Mouse (Mus musculus) inflammation-experienced regulatory T-cells, adult 6 months (primary cell): ENCODE measurements around the gene Syt11. TPM values are rescaled to one million over a fixed set of nuclear protein-coding genes. Genes with fewer than 3 reads are reported as not detected.
"Not testable (repeated sequence)": the region's sequence is repeated elsewhere in the genome, so short reads cannot be mapped to it uniquely, and the experiment has no call there.

ENCODE experiments used
- ATAC-seq: one replicate; pipeline ENCODE4 v1.8.0; 2017
- polyA plus RNA-seq, 3 experiments: library from polyadenylated mRNA; unstranded; fragments of 100-300 nt; shearing (Covaris generic); gene quantifications; one replicate each; pipeline ENCODE4 v1.2.1; 2017

Syt11 gene
- polyA plus RNA-seq, 3 experiments from 2014 or later: 105 to 132 (median 111) TPM

DNA sequence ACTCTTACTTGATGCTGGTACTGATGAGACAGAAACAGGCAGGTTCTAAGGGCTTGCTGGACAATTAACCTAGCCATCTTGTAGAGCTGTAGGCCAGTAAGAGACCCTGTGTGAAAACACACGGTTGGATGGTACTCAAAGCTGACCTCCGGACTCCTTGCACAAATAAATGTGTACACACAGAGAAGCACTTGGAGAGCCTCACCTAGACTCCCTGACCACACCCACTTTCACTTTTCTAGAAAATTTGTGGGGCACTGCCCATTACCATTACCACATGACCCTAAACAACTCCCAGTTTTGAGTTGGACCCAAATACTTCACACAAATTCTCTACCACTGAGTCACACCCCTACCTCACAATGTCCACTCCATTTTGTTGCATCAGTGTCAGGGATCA, 38.4 kb downstream of the Syt11 start:
- ATAC-seq: no peak

DNA sequence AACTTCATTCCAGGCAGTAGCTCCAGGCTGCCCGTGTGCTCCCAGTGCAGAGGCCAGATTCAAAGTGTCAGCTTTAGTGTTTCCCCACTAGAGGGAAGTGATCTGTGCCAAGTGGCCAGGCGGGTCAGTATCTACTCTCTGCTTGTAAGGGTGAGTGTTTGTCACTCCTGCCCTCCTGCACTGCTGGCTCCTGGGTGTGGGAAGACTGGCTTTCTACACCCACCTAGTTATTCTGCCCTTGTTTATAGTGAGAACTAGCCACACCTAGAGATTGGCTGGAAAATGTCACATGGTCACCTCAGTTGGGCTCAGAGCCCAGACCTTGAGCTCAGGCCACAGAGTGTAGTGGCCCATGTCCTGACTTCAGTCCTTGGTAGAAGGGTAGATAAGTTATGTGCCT, 55.9 kb downstream of the Syt11 start:
- ATAC-seq: no peak

DNA sequence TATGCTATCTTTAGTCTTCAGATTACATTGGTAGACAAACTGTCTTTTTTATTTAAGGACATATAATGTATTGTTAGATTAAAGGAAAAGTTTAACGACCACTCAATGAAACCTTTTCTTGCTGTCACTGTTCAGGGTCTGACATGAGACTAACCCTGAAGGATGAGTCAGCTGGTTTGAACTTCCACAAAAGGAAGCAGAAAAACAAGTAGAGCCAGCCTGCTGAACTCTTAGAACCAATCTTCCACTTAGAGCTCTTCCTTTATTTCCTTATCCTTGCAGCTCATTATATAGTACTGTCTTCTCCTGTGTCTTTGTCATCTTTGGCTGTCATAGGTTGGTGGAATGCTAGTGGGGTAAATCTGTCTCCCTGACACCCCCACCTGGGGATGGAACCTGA, 57.1 kb downstream of the Syt11 start:
- ATAC-seq: no peak

DNA sequence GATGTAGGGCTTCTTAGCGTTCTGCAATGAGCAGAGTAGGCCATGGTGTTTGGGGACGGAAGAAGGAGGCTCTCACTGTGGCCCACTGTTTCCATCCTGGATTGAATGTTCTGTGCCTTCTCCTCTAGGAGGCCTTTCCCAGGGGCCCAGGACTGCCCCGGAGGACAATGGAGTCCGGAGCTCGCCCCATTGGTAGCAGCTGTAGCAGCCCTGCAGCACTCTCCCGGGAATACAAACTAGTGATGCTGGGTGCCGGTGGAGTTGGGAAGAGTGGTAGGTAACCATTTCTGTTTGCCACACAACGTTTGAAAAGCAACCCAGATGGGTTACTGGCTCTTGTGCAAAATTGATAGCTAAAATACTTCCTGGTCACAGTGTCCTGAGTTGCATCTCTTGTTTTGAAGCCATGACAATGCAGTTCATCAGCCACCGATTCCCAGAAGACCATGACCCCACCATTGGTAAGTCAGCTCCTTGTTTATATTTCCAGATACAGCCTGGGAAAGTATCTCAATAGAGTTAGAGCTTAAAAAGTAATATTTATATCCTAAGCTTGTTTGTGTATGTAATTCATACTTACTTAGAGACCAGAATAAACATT, 57.7 kb downstream of the Syt11 start:
- peak; percentile 35 for ATAC-seq

DNA sequence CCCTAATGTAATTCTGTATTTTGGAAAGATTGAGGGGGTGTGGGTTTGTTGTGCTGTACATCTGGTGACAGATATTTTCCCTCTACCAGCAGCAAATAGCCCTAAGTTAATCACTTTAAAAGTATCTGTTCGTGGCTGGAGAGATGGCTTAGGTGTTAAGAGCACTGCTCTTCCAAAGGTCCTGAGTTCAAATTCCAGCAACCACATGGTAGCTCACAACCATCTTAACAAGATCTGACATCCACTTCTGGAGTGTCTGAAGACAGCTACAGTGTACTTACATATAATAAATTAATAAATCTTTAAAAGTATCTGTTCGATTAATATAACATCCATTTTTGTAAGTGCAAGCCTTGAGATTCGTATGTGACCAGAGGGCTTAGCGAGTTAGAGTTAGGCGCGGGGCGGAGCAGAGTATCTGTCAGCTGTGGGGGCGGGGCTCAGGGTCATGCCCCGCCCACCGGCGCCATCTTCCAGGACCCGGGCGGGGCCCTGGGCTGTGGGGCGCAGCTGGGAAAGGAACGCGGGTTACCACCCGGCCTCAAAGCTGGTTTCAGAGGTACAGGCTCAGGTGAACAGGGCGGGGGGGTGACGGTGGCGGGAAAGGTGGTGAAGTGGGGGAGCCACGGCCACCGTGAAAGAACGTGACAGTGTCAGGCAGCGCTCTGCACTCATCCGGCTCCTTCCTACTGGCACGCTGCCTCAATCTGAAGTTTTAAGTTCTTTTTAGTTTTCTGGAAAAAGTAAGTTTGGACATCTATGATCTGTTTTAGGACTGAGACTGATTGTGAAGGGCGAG, 58.4 kb downstream of the Syt11 start, which contains the start of gene Rit1:
Gene Rit1 (plus strand): TSS at position 440 of the 799 bp plus-strand sequence.
- peak; percentile 91 for ATAC-seq

DNA sequence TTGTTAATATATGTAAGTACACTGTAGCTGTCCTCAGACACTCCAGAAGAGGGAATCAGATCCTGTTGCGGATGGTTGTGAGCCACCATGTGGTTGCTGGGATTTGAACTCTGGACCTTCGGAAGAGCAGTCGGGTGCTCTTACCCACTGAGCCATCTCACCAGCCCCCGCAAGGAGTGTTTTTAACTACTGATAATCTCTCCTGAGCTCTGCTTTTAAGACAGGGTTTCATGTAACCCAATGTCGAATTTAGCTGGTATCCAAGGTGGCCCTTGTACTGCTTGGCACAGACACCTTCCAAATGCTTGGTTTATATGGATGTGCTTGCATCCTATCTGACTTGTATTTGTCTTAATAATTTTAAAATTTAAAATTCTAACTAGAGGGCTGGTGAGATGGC, 59.2 kb downstream of the Syt11 start:
- not testable (repeated sequence) for ATAC-seq

DNA sequence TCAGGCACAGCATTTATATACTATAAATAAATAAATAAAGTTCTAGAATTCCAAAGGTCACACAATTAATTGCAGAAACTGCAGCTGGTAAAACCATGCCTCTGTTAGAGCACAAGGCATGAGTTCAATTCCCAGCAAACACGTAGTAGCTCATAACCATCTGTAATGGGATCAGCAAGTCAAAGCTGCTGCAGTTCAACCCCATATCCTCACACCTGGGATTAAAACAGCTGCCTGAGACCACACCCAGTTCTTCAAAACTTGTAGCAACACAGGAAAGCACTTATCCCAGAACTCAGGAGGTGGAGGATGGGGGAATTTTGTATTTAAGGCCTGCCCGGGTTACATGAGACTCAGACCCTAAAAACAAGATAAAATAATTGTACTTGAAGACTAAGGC, 60.2 kb downstream of the Syt11 start:
- ATAC-seq: no peak

DNA sequence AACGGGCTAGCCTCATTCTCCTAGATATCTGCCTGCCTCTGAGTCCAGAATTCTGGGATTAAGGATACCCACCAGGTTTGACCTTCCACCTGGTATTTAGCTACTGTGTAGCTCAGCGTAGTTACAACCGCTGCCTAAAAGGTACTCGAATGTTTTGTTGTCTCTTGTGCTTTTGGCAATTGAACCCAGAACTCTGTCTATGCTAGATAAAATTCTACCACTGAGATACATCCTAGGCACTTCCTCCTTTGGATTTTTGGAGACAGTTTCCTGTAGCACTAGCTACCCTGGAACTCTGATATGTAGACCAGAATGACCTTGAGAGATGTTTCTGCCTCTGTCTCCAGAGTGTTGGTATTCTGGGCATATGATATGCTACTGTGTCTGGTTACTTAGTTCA, 61.3 kb downstream of the Syt11 start:
- ATAC-seq: no peak

DNA sequence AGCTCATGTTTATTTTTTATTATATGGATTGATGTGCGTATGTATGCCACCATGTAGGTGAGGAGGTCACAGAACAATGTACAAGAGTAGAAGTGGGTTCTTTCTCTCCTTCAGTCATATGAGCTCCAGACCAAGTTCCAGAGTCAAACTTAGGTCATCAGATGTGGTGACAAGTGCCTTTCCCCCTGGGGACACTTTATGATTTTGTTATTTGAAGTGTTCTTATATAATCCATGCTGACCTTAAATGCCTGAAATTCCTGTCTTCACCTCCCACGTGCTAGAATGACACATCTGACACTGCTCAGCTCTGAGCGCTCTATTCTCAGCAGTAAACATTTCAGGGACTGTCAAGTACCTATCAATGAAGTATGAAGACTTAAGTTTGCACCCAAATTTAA, 73.7 kb downstream of the Syt11 start:
- no peak for ATAC-seq

DNA sequence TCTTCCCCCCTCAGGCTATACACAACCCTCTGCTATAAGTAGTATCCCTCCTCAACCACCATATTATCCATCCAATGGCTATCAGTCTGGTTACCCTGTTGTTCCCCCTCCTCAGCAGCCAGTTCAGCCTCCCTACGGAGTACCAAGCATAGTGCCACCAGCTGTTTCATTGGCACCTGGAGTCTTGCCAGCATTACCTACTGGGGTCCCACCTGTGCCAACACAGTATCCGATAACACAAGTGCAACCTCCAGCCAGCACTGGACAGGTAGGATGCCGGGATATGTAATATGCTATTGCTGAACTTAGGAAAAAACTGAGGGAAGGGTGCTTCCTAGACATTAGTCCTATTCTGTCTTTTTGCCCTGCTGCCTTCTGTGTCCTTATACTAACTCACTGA, 74.7 kb downstream of the Syt11 start:
- no peak for ATAC-seq

DNA sequence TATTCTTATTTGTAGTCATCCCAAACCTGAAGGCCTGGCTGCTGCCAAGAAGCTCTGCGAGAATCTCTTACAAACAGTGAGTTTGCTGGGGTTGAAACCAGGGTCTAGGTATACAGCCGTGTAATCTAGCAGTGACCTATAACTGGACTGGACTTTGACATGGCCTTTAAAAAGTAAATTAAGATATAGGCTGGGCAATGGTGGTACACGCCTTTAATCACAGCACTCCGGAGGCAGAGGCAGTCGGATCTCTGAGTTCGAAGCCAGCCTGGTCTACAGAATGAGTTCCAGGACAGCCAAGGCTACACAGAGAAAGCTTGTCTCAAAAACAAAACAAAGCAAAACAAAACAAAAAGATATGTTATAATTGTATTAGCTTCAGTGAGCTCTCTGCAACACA, 76.1 kb downstream of the Syt11 start:
- ATAC-seq: no peak

DNA sequence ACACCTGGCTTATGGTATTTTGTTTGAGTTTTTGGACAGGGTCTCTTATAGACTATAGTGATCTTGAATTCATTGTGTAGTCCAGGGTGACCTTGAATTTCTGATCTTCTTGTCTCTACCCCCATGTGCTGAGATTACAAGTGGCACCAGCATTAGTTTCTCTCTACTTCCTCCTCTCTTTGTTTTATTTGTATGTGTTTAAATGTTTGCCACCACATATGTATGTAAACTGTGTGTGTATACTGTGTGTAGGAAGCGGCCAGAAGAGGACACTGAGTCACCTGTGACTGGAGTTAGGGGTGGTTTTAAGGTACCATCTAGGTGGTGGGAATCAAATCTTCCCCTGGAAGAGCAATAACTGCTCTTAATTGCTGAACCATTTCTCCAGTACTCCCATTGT, 76.9 kb downstream of the Syt11 start:
- ATAC-seq: no peak

DNA sequence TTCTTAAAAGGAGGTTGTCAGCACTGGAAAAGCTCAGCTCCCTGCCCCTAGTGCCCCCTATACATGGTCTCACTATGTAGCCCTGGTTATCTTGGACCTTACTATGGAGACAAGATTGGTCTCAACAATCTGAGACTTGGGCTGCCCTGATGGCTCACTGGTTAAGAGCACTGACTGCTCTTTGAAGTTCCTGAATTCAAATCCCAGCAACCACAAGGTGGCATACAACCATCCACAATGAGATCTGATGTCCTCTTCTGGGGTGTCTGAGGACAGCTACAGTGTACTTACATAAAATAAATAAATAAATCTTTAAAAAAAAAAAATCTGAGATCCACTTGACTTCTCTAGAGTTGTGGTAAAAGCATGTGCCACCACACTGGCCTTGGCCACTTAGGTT, 79.4 kb downstream of the Syt11 start:
- no peak for ATAC-seq

Other genes starting within 250 kb of the Syt11 start
- under 1 TPM; 0.17 to 0.20 (median 0.18) TPM for gene Mex3a, start 242.8 kb downstream of the Syt11 start, polyA plus RNA-seq
- gene Rab25, start 226.9 kb downstream of the Syt11 start, polyA plus RNA-seq: not detected
- gene Lamtor2, start 222.1 kb downstream of the Syt11 start, polyA plus RNA-seq: 100 to 1,000 TPM; 149 to 189 (median 187) TPM
- 10 to 100 TPM in 2 of 3 experiments, 1 to 10 TPM in 1; 9.8 to 15.5 (median 12.1) TPM for gene Ubqln4, start 221.4 kb downstream of the Syt11 start, polyA plus RNA-seq
- 100 to 1,000 TPM; 131 to 197 (median 161) TPM for gene Ssr2, start 199.3 kb downstream of the Syt11 start, polyA plus RNA-seq
- 10 to 100 TPM; 37.5 to 56.4 (median 46.5) TPM for gene Arhgef2, start 169.2 kb downstream of the Syt11 start, polyA plus RNA-seq
- gene Rxfp4, start 122.0 kb downstream of the Syt11 start, polyA plus RNA-seq: not detected
- gene Khdc4, start 89.4 kb downstream of the Syt11 start, polyA plus RNA-seq: 10 to 100 TPM; 36.1 to 57.0 (median 47.9) TPM
- gene Rit1, start 58.3 kb downstream of the Syt11 start, polyA plus RNA-seq: 10 to 100 TPM; 34.1 to 55.2 (median 40.3) TPM
- 10 to 100 TPM; 13.5 to 17.9 (median 15.0) TPM for gene Gon4l, start 60.1 kb upstream of the Syt11 start, polyA plus RNA-seq
- 10 to 100 TPM; 23.3 to 29.4 (median 25.3) TPM for gene Msto1, start 138.8 kb upstream of the Syt11 start, polyA plus RNA-seq
- gene Ash1l, start 175.5 kb upstream of the Syt11 start, polyA plus RNA-seq: 10 to 100 TPM; 22.7 to 59.3 (median 41.7) TPM
- gene Dap3, start 176.0 kb upstream of the Syt11 start, polyA plus RNA-seq: 100 to 1,000 TPM; 104 to 154 (median 141) TPM